In the genomic region with DNA sequence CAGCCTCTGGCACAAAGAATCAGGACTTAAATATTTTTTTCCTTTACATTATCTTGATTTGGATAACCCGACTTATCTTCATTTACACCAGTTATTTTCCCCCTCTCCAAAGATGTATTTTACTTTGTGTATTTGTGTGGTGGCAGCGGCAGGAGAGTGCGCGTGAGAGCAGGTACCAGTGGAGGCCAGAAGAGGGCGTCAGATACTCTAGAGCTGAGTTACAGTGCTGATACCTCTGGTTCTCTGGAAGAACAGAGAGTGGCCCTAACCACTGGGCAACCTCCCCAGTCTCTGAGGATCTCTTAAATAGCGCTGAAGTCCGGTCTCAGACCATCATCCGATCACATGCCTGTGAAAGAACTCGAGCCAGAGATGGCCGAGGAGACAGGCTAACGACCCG, we compare ENCODE assay signal across 30 mouse cellular contexts. TPM values are rescaled to one million over a fixed set of nuclear protein-coding genes. Genes with fewer than 3 reads are reported as not detected.
DNase-seq lines count a peak whose midpoint lies in the region; ATAC-seq and TF ChIP-seq lines count a peak whose summit lies in the region.
"Had no signal": no experiment of that assay in that cellular context is flagged by ENCODE, and none has a peak within 500 bp of the region (broad histone marks: within the 10 kb centered on the region; RNA-seq: fewer than 3 reads in every experiment).

No protein-coding gene starts in this region.

- H3K9me3 ChIP-seq in lung, postnatal 0 days (ENCODE audit: low read length), result no peaks in the 10 kb centered on the region
- no peaks in the 10 kb centered on the region for H3K9me3 ChIP-seq in MEL (replicated peaks; ENCODE audit: insufficient read depth, low read length)
- no peaks in the 10 kb centered on the region for H3K9me3 ChIP-seq in midbrain, embryonic 14.5 days (ENCODE audit: control insufficient read depth, low read length)
- H3K9me3 ChIP-seq: embryonic facial prominence, embryonic 12.5 days; embryonic facial prominence, embryonic 15.5 days; G1E; heart, embryonic 12.5 days; heart, embryonic 15.5 days; hindbrain, embryonic 10.5 days; hindbrain, embryonic 13.5 days had no signal

- TF ChIP-seq POLR2A in lung, adult 2 months (IDR thresholded peaks at IDR 0.05; ENCODE audit: borderline replicate concordance, extremely low read depth, low read depth, low read length), result no peak
- TF ChIP-seq POLR2A in MEL (IDR thresholded peaks at IDR 0.05; ENCODE audit: control insufficient read depth in 1 of 2, insufficient read depth in 1 of 2, low read depth in 1 of 2, low read length in 2 of 2, poor library complexity in 1 of 2), result no peak

- WGBS in lung, postnatal 0 days, result 84% methylated on average over 12 of the region's 12 CpGs
- 87% methylated on average over 12 of the region's 12 CpGs for WGBS in lung, adult 2 months
- WGBS in midbrain, embryonic 14.5 days, result 92% methylated on average over 12 of the region's 12 CpGs

- H3K9ac ChIP-seq in lung, postnatal 0 days (replicated peaks; ENCODE audit: low read depth), result no peak overlapping the region
- no peak overlapping the region for H3K9ac ChIP-seq in MEL (ENCODE audit: control insufficient read depth, low read depth, low read length, poor library complexity, severe bottlenecking)
- H3K9ac ChIP-seq in midbrain, embryonic 14.5 days (replicated peaks; ENCODE audit: low read length), result no peak overlapping the region
- H3K9ac ChIP-seq: embryonic facial prominence, embryonic 12.5 days; embryonic facial prominence, embryonic 15.5 days; forebrain, postnatal 0 days; heart, embryonic 12.5 days; heart, embryonic 15.5 days; hindbrain, embryonic 13.5 days had no signal

- H3K36me3 ChIP-seq in lung, postnatal 0 days (ENCODE audit: insufficient read depth, low read length), result no peaks in the 10 kb centered on the region
- H3K36me3 ChIP-seq in MEL (ENCODE audit: control insufficient read depth in 1 of 2, insufficient read depth in 2 of 2, low read length in 2 of 2), result no peaks in the 10 kb centered on the region
- no peaks in the 10 kb centered on the region for H3K36me3 ChIP-seq in midbrain, embryonic 14.5 days (ENCODE audit: control insufficient read depth, insufficient read depth, low read length)
- H3K36me3 ChIP-seq: embryonic facial prominence, embryonic 12.5 days; embryonic facial prominence, embryonic 15.5 days; G1E; heart, embryonic 12.5 days; heart, embryonic 15.5 days; hindbrain, embryonic 10.5 days; hindbrain, embryonic 13.5 days had no signal

- no peak for TF ChIP-seq RAD21 in MEL (IDR thresholded peaks at IDR 0.05; ENCODE audit: low read depth, low read length)

- H3K4me2 ChIP-seq in lung, postnatal 0 days (replicated peaks; ENCODE audit: low read depth, low read length), result no peak overlapping the region
- no peak overlapping the region for H3K4me2 ChIP-seq in midbrain, embryonic 14.5 days (ENCODE audit: low read length)
- H3K4me2 ChIP-seq: embryonic facial prominence, embryonic 12.5 days; embryonic facial prominence, embryonic 15.5 days; heart, embryonic 12.5 days; heart, embryonic 15.5 days; hindbrain, embryonic 13.5 days had no signal

- no peak for DNase-seq in layer of hippocampus, adult 2 months (ENCODE audit: low spot score in 2 of 2)
- no peak for DNase-seq in layer of hippocampus, postnatal 36 days
- DNase-seq in lung, postnatal 0 days (ENCODE audit: low spot score), result no peak
- DNase-seq in lung, adult 2 months, result no peak
- DNase-seq in MEL (ENCODE audit: low read depth, low spot score), result no peak
- no peak for DNase-seq in spleen, adult 12 weeks (ENCODE audit: low spot score)
- DNase-seq in midbrain, embryonic 14.5 days, result no peak
- DNase-seq: adrenal gland, postnatal 10 days; adrenal gland, postnatal 36 days; B cell, adult 2 months; cerebellum, adult 18-20 months; cerebellum, adult 9-10 months; cerebellum, postnatal 14 days; forebrain, postnatal 0 days; gastrocnemius, adult 2 months; gastrocnemius, postnatal 25 days; heart, adult 18-20 months; heart, postnatal 10 days; heart, postnatal 36 days had no signal

- TF ChIP-seq EP300 in lung, postnatal 0 days (IDR thresholded peaks at IDR 0.05), result no peak
- no peak for TF ChIP-seq EP300 in MEL (IDR thresholded peaks at IDR 0.05; ENCODE audit: low read depth in 1 of 2, low read length in 2 of 2)

- peak; percentile 23 for TF ChIP-seq CTCF in layer of hippocampus, adult 2 months (conservative IDR thresholded peaks at IDR 0.05)
- TF ChIP-seq CTCF in lung, postnatal 0 days (IDR thresholded peaks at IDR 0.05), result peak; percentile 9; the same call in 1 of the 2 replicates
- TF ChIP-seq CTCF in lung, adult 2 months (IDR thresholded peaks at IDR 0.05; ENCODE audit: insufficient read depth, low read length), result no peak
- TF ChIP-seq CTCF in MEL (IDR thresholded peaks at IDR 0.05 in 2 of 3, conservative IDR thresholded peaks at IDR 0.05 in 1 of 3; ENCODE audit: control insufficient read depth in 1 of 3, insufficient read depth in 1 of 3, low read depth in 2 of 3, low read length in 3 of 3, poor library complexity in 1 of 3, severe bottlenecking in 1 of 3), result peak in 2 of 3 experiments; percentile 7 to 19; a peak in 1 of 6 replicates

- H3K79me2 ChIP-seq in MEL (ENCODE audit: control insufficient read depth, insufficient read depth, low read length, poor library complexity), result no peaks in the 10 kb centered on the region

- no peak for ATAC-seq in lung, postnatal 0 days
- no peak for ATAC-seq in midbrain, embryonic 14.5 days (ENCODE audit: low FRiP score, low TSS enrichment)
- ATAC-seq: forebrain, embryonic 14.5 days; forebrain, postnatal 0 days; hindbrain, embryonic 16.5 days had no signal

- H3K4me1 ChIP-seq in lung, postnatal 0 days (ENCODE audit: insufficient read depth, low read depth, low read length), result no peaks in the 10 kb centered on the region
- no peaks in the 10 kb centered on the region for H3K4me1 ChIP-seq in lung, adult 2 months (ENCODE audit: control insufficient read depth, insufficient read depth, low read length)
- H3K4me1 ChIP-seq in MEL (ENCODE audit: control insufficient read depth in 1 of 2, insufficient read depth in 2 of 2, low read length in 2 of 2), result no peaks in the 10 kb centered on the region; a peak in 1 of 4 replicates
- no peaks in the 10 kb centered on the region for H3K4me1 ChIP-seq in midbrain, embryonic 14.5 days (ENCODE audit: control insufficient read depth, insufficient read depth, low read length)
- H3K4me1 ChIP-seq: embryonic facial prominence, embryonic 15.5 days; heart, embryonic 15.5 days had no signal

- H3K27me3 ChIP-seq in lung, postnatal 0 days (replicated peaks; ENCODE audit: insufficient read depth, low read length), result no peaks in the 10 kb centered on the region
- H3K27me3 ChIP-seq in MEL (ENCODE audit: control insufficient read depth in 1 of 2, insufficient read depth in 2 of 2, low read length in 2 of 2), result no peaks in the 10 kb centered on the region
- H3K27me3 ChIP-seq in midbrain, embryonic 14.5 days (ENCODE audit: control insufficient read depth, insufficient read depth, low read length), result no peaks in the 10 kb centered on the region
- H3K27me3 ChIP-seq: CH12.LX; embryonic facial prominence, embryonic 12.5 days; embryonic facial prominence, embryonic 15.5 days; heart, embryonic 15.5 days; hindbrain, embryonic 13.5 days had no signal

- no peak overlapping the region for H3K4me3 ChIP-seq in layer of hippocampus, adult 2 months
- no peak overlapping the region for H3K4me3 ChIP-seq in lung, postnatal 0 days (ENCODE audit: low read depth, low read length)
- no peak overlapping the region for H3K4me3 ChIP-seq in lung, adult 2 months (replicated peaks; ENCODE audit: extremely low read depth, low read depth, low read length)
- no peak overlapping the region for H3K4me3 ChIP-seq in MEL (ENCODE audit: control insufficient read depth in 1 of 2, insufficient read depth in 1 of 2, low read depth in 2 of 2, low read length in 2 of 2)
- no peak overlapping the region for H3K4me3 ChIP-seq in midbrain, embryonic 14.5 days (replicated peaks; ENCODE audit: low read depth, low read length)
- H3K4me3 ChIP-seq: embryonic facial prominence, embryonic 12.5 days; embryonic facial prominence, embryonic 15.5 days; gastrocnemius, adult 2 months; heart, embryonic 12.5 days; heart, embryonic 15.5 days; hindbrain, embryonic 10.5 days; hindbrain, embryonic 13.5 days had no signal

- no peak overlapping the region for H3K27ac ChIP-seq in layer of hippocampus, adult 2 months
- H3K27ac ChIP-seq in lung, postnatal 0 days (ENCODE audit: low read length), result no peak overlapping the region
- no peak overlapping the region for H3K27ac ChIP-seq in MEL (ENCODE audit: control insufficient read depth, low read depth, low read length)
- H3K27ac ChIP-seq in midbrain, embryonic 14.5 days (replicated peaks; ENCODE audit: low read depth, low read length), result no peak overlapping the region
- H3K27ac ChIP-seq: embryonic facial prominence, embryonic 12.5 days; embryonic facial prominence, embryonic 15.5 days; gastrocnemius, adult 2 months; heart, embryonic 15.5 days; hindbrain, embryonic 10.5 days; hindbrain, embryonic 13.5 days had no signal

TF ChIP-seq in MEL, 35 proteins besides CTCF, POLR2A, EP300 and RAD21 (continues in another document):
- TF ChIP-seq TAL1 (IDR thresholded peaks at IDR 0.05; ENCODE audit: low read length) (no peak), CHD1 (IDR thresholded peaks at IDR 0.05; ENCODE audit: low read depth, low read length) (no peak), MEF2A (IDR thresholded peaks at IDR 0.05; ENCODE audit: extremely low read depth, insufficient replicate concordance, low read depth, low read length, poor library complexity, severe bottlenecking) (no peak), RCOR1 (IDR thresholded peaks at IDR 0.05; ENCODE audit: low read depth, low read length) (no peak), UBTF (IDR thresholded peaks at IDR 0.05; ENCODE audit: borderline replicate concordance, insufficient read depth, low read depth, low read length) (no peak), MAZ (IDR thresholded peaks at IDR 0.05; ENCODE audit: low read depth, low read length) (no peak), E2F4 (IDR thresholded peaks at IDR 0.05; ENCODE audit: borderline replicate concordance, low read depth, low read length) (no peak), ZKSCAN1 (IDR thresholded peaks at IDR 0.05; ENCODE audit: low read depth, low read length) (no peak), ZC3H11A (IDR thresholded peaks at IDR 0.05; ENCODE audit: low read depth, low read length) (no peak), TCF12 (IDR thresholded peaks at IDR 0.05; ENCODE audit: low read depth, low read length) (no peak), SMC3 (IDR thresholded peaks at IDR 0.05; ENCODE audit: low read depth, low read length) (no peak), ETS1 (IDR thresholded peaks at IDR 0.05; ENCODE audit: low read depth, low read length) (no peak)

RNA-seq across cellular contexts. Expression of a gene that starts 9.1 kb away (rescaled TPM):
- under 1 TPM; 0.32 to 0.38 TPM for total RNA-seq in layer of hippocampus, adult 2 months (2021)
- under 1 TPM; 0.40 to 0.52 TPM for total RNA-seq in layer of hippocampus, postnatal 36 days (2021)
- 0.95 and 1.0 TPM in 2 replicates for polyA plus RNA-seq in lung, postnatal 0 days (2015; fragmentation: Nextera tagmentation; extraction: Ambion mirVana)
- polyA plus RNA-seq in lung, adult 2 months (2012; rRNA removed), result 4.6 and 6.5 TPM in 2 replicates
- total RNA-seq in MEL (2012; rRNA removed), result 0.03 and 0.04 TPM in 2 replicates
- under 1 TPM in 1 of 2 experiments, not detected in 1; 0.11 TPM for polyA plus RNA-seq in MEL (2012; ENCODE audit: insufficient read depth in 1 of 2, insufficient read length in 2 of 2, low read depth in 1 of 2, low replicate concordance in 2 of 2, missing spikeins in 1 of 2)
- 0.18 and 0.26 TPM in 2 replicates for polyA plus RNA-seq in midbrain, embryonic 14.5 days (2014; fragmentation: Nextera tagmentation; extraction: Ambion mirVana)
- total RNA-seq: common myeloid progenitor, adult 5-6 weeks had no signal
- polyA plus RNA-seq: G1E had no signal
